Mouse (Mus musculus) kidney, embryonic 15.5 days (tissue): ENCODE measurements around the gene Trp63. TPM values are rescaled to one million over a fixed set of nuclear protein-coding genes. Genes with fewer than 3 reads are reported as not detected.
A peak's percentile ranks its signal among the peaks of the same experiment; 100 is the strongest.
"Not testable (repeated sequence)": the region's sequence is repeated elsewhere in the genome, so short reads cannot be mapped to it uniquely, and the experiment has no call there.

Experiments
- ATAC-seq: fragments of 200-750 bp; cut with Nextera tagmentation; replicated peaks from 2 replicates; pipeline ENCODE4 v1.8.0; 2017; ENCODE audit warnings: moderate TSS enrichment; ENCODE audit not compliant: low FRiP score
- H3K27ac ChIP-seq: fragments of 300-500 bp; sonication (generic); 2 replicates; pipeline ENCODE4 v1.5.1; 2015; ENCODE audit warnings: mild to moderate bottlenecking, inconsistent platforms
- H3K27me3 ChIP-seq: fragments of 300-500 bp; sonication (generic); 2 replicates; pipeline ENCODE4 v1.6.1; 2015; ENCODE audit warnings: inconsistent platforms
- H3K36me3 ChIP-seq: fragments of 300-500 bp; sonication (generic); 2 replicates; pipeline ENCODE4 v1.6.1; 2015; ENCODE audit warnings: inconsistent platforms
- H3K4me1 ChIP-seq: fragments of 300-500 bp; sonication (generic); 2 replicates; pipeline ENCODE4 v1.6.1; 2015; ENCODE audit warnings: inconsistent platforms
- H3K4me2 ChIP-seq: fragments of 300-500 bp; sonication (generic); 2 replicates; pipeline ENCODE4 v1.6.1; 2015; ENCODE audit warnings: moderate library complexity, mild to moderate bottlenecking, inconsistent platforms
- H3K4me3 ChIP-seq: fragments of 300-500 bp; sonication (generic); replicated peaks from 2 replicates; pipeline ENCODE4 v1.5.1; 2015; ENCODE audit warnings: mild to moderate bottlenecking, inconsistent platforms
- H3K9ac ChIP-seq: fragments of 300-500 bp; sonication (generic); 2 replicates; pipeline ENCODE4 v1.6.1; 2015; ENCODE audit warnings: mild to moderate bottlenecking, inconsistent platforms
- H3K9me3 ChIP-seq: fragments of 300-500 bp; sonication (generic); replicated peaks from 2 replicates; pipeline ENCODE4 v1.6.1; 2016; ENCODE audit warnings: inconsistent platforms
- WGBS: fragments of 180-500 bp; shearing (Covaris S2); methylation state at CpG from one replicate; pipeline ENCODE4 v1.1.7; 2015; ENCODE audit warnings: mixed read lengths; 5-methylcytosine and 5-hydroxymethylcytosine counted together
- polyA plus RNA-seq: library from polyadenylated mRNA; unstranded; fragments of >200 nt; fragmentation: Nextera tagmentation; extraction: Ambion mirVana; gene quantifications from 2 replicates; pipeline ENCODE4 v1.2.1, GENCODE M21; 2015

The Trp63 gene
- 1.1 and 1.4 TPM in 2 replicates for polyA plus RNA-seq

- 44% methylated on average over 8 of the region's 8 CpGs for WGBS
- no peaks in the 10 kb centered on the region for H3K27me3 ChIP-seq
- H3K4me2 ChIP-seq: no peak within 1 kb of the TSS
- H3K9ac ChIP-seq: no peak within 1 kb of the TSS
- no peak for ATAC-seq
- no peaks in the 10 kb centered on the region for H3K36me3 ChIP-seq
- 0 out of 2 replicates have a peak, but pooled peaks cover 6% of the 10 kb centered on the region for H3K4me1 ChIP-seq
- H3K9me3 ChIP-seq: no peaks in the 10 kb centered on the region
- no peak within 1 kb of the TSS for H3K4me3 ChIP-seq
- H3K27ac ChIP-seq: no peak within 1 kb of the TSS
Measured at GRCm38 (mm10) chr16:25683531-25684248, at the start of gene Trp63. Gene Trp63, plus strand, starts transcription at chr16:25683763.

- not testable (repeated sequence) for H3K27me3 ChIP-seq, H3K4me3 ChIP-seq, H3K4me1 ChIP-seq, H3K27ac ChIP-seq, ATAC-seq, H3K9me3 ChIP-seq, H3K9ac ChIP-seq, H3K4me2 ChIP-seq, H3K36me3 ChIP-seq
- 81% methylated on average over 4 of the region's 4 CpGs for WGBS
Measured at GRCm38 (mm10) chr16:25644716-25645115, 38.8 kb upstream of the Trp63 start.

GRCm38 (mm10) chr16:25660510-25661235 lies 22.9 kb upstream of the Trp63 start:
- H3K4me3 ChIP-seq: no peak overlapping the region
- no peak overlapping the region for H3K4me2 ChIP-seq
- H3K27me3 ChIP-seq: no peaks in the 10 kb centered on the region
- no peak overlapping the region for H3K9ac ChIP-seq
- H3K4me1 ChIP-seq: no peaks in the 10 kb centered on the region
- no peak for ATAC-seq
- H3K27ac ChIP-seq: no peak overlapping the region
- no peaks in the 10 kb centered on the region for H3K9me3 ChIP-seq
- WGBS: 54% methylated on average over 9 of the region's 9 CpGs
- H3K36me3 ChIP-seq: no peaks in the 10 kb centered on the region

- no peak overlapping the region for H3K27ac ChIP-seq
- WGBS: 72% methylated on average over 3 of the region's 3 CpGs
- no peak for ATAC-seq
Measured at GRCm38 (mm10) chr16:25663116-25663515, 20.4 kb upstream of the Trp63 start.

GRCm38 (mm10) chr16:25673861-25674440 lies 9.6 kb upstream of the Trp63 start:
- Histone ChIP-seq H3K9ac (no peak overlapping the region), H3K4me3 (no peak overlapping the region), H3K9me3 (no peaks in the 10 kb centered on the region), H3K4me1 (no peaks in the 10 kb centered on the region), H3K27me3 (no peaks in the 10 kb centered on the region), H3K36me3 (no peaks in the 10 kb centered on the region), H3K27ac (no peak overlapping the region), H3K4me2 (no peak overlapping the region)
- 76% methylated on average over 5 of the region's 5 CpGs for WGBS
- no peak for ATAC-seq

More at GRCm38 (mm10) chr16:25663116-25663515, 20.4 kb upstream of the Trp63 start:
- no peaks in the 10 kb centered on the region for H3K36me3 ChIP-seq
- H3K4me2 ChIP-seq: no peak overlapping the region
- H3K27me3 ChIP-seq: no peaks in the 10 kb centered on the region
- no peak overlapping the region for H3K4me3 ChIP-seq
- H3K9me3 ChIP-seq: no peaks in the 10 kb centered on the region
- H3K9ac ChIP-seq: no peak overlapping the region
- H3K4me1 ChIP-seq: no peaks in the 10 kb centered on the region

GRCm38 (mm10) chr16:25680369-25680768 lies 3.2 kb upstream of the Trp63 start:
- H3K4me1 ChIP-seq: 0 out of 2 replicates have a peak, but pooled peaks cover 6% of the 10 kb centered on the region

GRCm38 (mm10) chr16:25682533-25682932 lies 1.0 kb upstream of the Trp63 start:
- no peak for ATAC-seq
- H3K9me3 ChIP-seq: no peaks in the 10 kb centered on the region
- WGBS: 72% methylated on average over 4 of the region's 4 CpGs
- H3K27me3 ChIP-seq: no peaks in the 10 kb centered on the region
- H3K4me2 ChIP-seq: no peak overlapping the region
- no peak overlapping the region for H3K9ac ChIP-seq
- no peaks in the 10 kb centered on the region for H3K36me3 ChIP-seq
- no peak overlapping the region for H3K27ac ChIP-seq
- no peak overlapping the region for H3K4me3 ChIP-seq
- 0 out of 2 replicates have a peak, but pooled peaks cover 6% of the 10 kb centered on the region for H3K4me1 ChIP-seq

More at GRCm38 (mm10) chr16:25680369-25680768, 3.2 kb upstream of the Trp63 start:
- Histone ChIP-seq H3K27me3 (no peaks in the 10 kb centered on the region), H3K9me3 (no peaks in the 10 kb centered on the region), H3K4me2 (no peak overlapping the region), H3K9ac (no peak overlapping the region), H3K4me3 (no peak overlapping the region), H3K27ac (no peak overlapping the region), H3K36me3 (no peaks in the 10 kb centered on the region)
- peak; percentile 54 for ATAC-seq
- 30% methylated on average over 5 of the region's 5 CpGs for WGBS

GRCm38 (mm10) chr16:25684572-25684971 lies 1.0 kb downstream of the Trp63 start:
- no peak overlapping the region for H3K27ac ChIP-seq
- no peak overlapping the region for H3K9ac ChIP-seq
- no peaks in the 10 kb centered on the region for H3K9me3 ChIP-seq
- ATAC-seq: no peak
- 0 out of 2 replicates have a peak, but pooled peaks cover 6% of the 10 kb centered on the region for H3K4me1 ChIP-seq
- no peak overlapping the region for H3K4me2 ChIP-seq
- no peaks in the 10 kb centered on the region for H3K27me3 ChIP-seq
- no peak overlapping the region for H3K4me3 ChIP-seq
- H3K36me3 ChIP-seq: no peaks in the 10 kb centered on the region
- whole genome bisulfite sequencing: 75% methylated on average over 2 of the region's 2 CpGs

- WGBS: 14% methylated on average over 5 of the region's 5 CpGs
- H3K9ac ChIP-seq: no peak overlapping the region
- no peak overlapping the region for H3K4me3 ChIP-seq
- no peak overlapping the region for H3K4me2 ChIP-seq
- H3K4me1 ChIP-seq: peaks cover 7% of the 10 kb centered on the region; the same call in 1 of the 2 replicates
- no peaks in the 10 kb centered on the region for H3K36me3 ChIP-seq
- no peaks in the 10 kb centered on the region for H3K9me3 ChIP-seq
- no peak for ATAC-seq
- no peak overlapping the region for H3K27ac ChIP-seq
- no peaks in the 10 kb centered on the region for H3K27me3 ChIP-seq
Measured at GRCm38 (mm10) chr16:25690612-25691011, 7.0 kb downstream of the Trp63 start.

- Histone ChIP-seq H3K4me3 (no peak overlapping the region), H3K27ac (no peak overlapping the region), H3K36me3 (no peaks in the 10 kb centered on the region), H3K4me2 (no peak overlapping the region), H3K4me1 (no peaks in the 10 kb centered on the region), H3K9me3 (no peaks in the 10 kb centered on the region), H3K9ac (no peak overlapping the region), H3K27me3 (no peaks in the 10 kb centered on the region)
- 91% methylated on average over 2 of the region's 2 CpGs for WGBS
- ATAC-seq: no peak
Measured at GRCm38 (mm10) chr16:25701252-25701651, 17.7 kb downstream of the Trp63 start.

GRCm38 (mm10) chr16:25706260-25706659 lies 22.7 kb downstream of the Trp63 start:
- Histone ChIP-seq H3K9ac (no peak overlapping the region), H3K36me3 (no peaks in the 10 kb centered on the region), H3K4me1 (no peaks in the 10 kb centered on the region), H3K27me3 (no peaks in the 10 kb centered on the region), H3K9me3 (no peaks in the 10 kb centered on the region), H3K4me3 (no peak overlapping the region), H3K27ac (no peak overlapping the region), H3K4me2 (no peak overlapping the region)
- no peak for ATAC-seq

- Histone ChIP-seq H3K9ac (no peak overlapping the region), H3K27me3 (no peaks in the 10 kb centered on the region), H3K4me2 (no peak overlapping the region), H3K4me1 (no peaks in the 10 kb centered on the region), H3K9me3 (no peaks in the 10 kb centered on the region), H3K27ac (no peak overlapping the region), H3K4me3 (no peak overlapping the region), H3K36me3 (no peaks in the 10 kb centered on the region)
- no peak for ATAC-seq
- WGBS: 88% methylated on average over 3 of the region's 3 CpGs
Measured at GRCm38 (mm10) chr16:25715790-25716189, 32.2 kb downstream of the Trp63 start.
